Mouse (Mus musculus): ENCODE results near the gene Tnfrsf12a.

DNA sequence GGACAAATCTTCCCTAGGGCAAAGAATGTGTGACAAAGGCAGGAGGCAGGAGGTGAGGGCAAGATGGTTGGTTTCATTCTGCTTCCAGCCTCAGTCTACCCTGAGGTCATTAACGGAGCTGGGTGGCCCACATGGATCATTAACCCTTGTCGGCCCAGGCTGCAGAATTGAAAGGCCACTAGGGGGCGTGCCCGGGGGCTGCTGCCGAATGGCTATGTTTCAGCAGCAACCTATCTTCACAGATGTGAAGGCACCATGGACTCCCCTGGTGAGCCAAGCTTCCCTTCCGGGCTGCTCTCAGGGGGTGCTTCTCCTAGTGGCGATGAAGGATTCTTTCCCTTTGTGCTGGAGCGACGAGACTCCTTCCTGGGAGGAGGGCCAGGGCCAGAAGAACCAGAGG is 15.7 kb downstream of the Tnfrsf12a start:
- TF ChIP-seq CTCF (IDR thresholded peaks at IDR 0.05; ENCODE audit: insufficient read depth, low read length): peak; percentile 32; the same call in 1 of the 2 replicates
- TF ChIP-seq POLR2A (IDR thresholded peaks at IDR 0.05; ENCODE audit: borderline replicate concordance, extremely low read depth, low read depth, low read length): no peak

Data from lung, adult 2 months (tissue).